ENCODE assay signal across 18 mouse cellular contexts in genomic region chr8:8115595-8116429, GRCm38 (mm10).
DNase-seq lines count a peak whose midpoint lies in the region; ATAC-seq lines count a peak whose summit lies in the region.
"Had no signal": no experiment of that assay in that cellular context is flagged by ENCODE, and none has a peak within 500 bp of the region (broad histone marks: within the 10 kb centered on the region; RNA-seq: fewer than 3 reads in every experiment).

No protein-coding gene starts in this region.

- H3K9me3 ChIP-seq in heart, embryonic 13.5 days, result no peaks in the 10 kb centered on the region
- H3K9me3 ChIP-seq in kidney, embryonic 16.5 days (ENCODE audit: low read length), result no peaks in the 10 kb centered on the region
- H3K9me3 ChIP-seq: embryonic facial prominence, embryonic 15.5 days; forebrain, embryonic 12.5 days; liver, embryonic 12.5 days had no signal

- H3K4me2 ChIP-seq in heart, embryonic 13.5 days, result no peak overlapping the region
- H3K4me2 ChIP-seq in kidney, embryonic 16.5 days (replicated peaks; ENCODE audit: low read depth, low read length), result no peak overlapping the region
- H3K4me2 ChIP-seq: embryonic facial prominence, embryonic 15.5 days; forebrain, embryonic 12.5 days; hindbrain, embryonic 14.5 days; liver, embryonic 12.5 days had no signal

- no peak overlapping the region for H3K9ac ChIP-seq in heart, embryonic 13.5 days
- no peak overlapping the region for H3K9ac ChIP-seq in kidney, embryonic 16.5 days (replicated peaks; ENCODE audit: low read length)
- H3K9ac ChIP-seq: embryonic facial prominence, embryonic 15.5 days; forebrain, embryonic 12.5 days; hindbrain, embryonic 14.5 days; liver, embryonic 12.5 days had no signal

- WGBS in heart, embryonic 13.5 days, result 45% methylated on average over 6 of the region's 6 CpGs
- WGBS in kidney, embryonic 16.5 days, result 24% methylated on average over 6 of the region's 6 CpGs

- H3K27me3 ChIP-seq in heart, embryonic 13.5 days (replicated peaks), result no peaks in the 10 kb centered on the region
- no peaks in the 10 kb centered on the region; the same call in 1 of the 2 replicates for H3K27me3 ChIP-seq in kidney, embryonic 16.5 days (ENCODE audit: insufficient read depth, low read length)
- H3K27me3 ChIP-seq: embryonic facial prominence, embryonic 15.5 days; forebrain, embryonic 12.5 days; liver, embryonic 12.5 days; megakaryocyte, embryonic 14.5 days had no signal

- H3K27ac ChIP-seq in heart, embryonic 13.5 days (replicated peaks), result peak overlapping the region; percentile 56; the same call in 1 of the 2 replicates
- no peak overlapping the region for H3K27ac ChIP-seq in kidney, embryonic 16.5 days (ENCODE audit: low read length)
- H3K27ac ChIP-seq: embryonic facial prominence, embryonic 15.5 days; forebrain, embryonic 12.5 days; hindbrain, embryonic 14.5 days; liver, embryonic 12.5 days; stomach, postnatal 0 days had no signal

- H3K4me1 ChIP-seq in heart, embryonic 13.5 days, result peaks cover 11% of the 10 kb centered on the region
- H3K4me1 ChIP-seq in kidney, embryonic 16.5 days (ENCODE audit: insufficient read depth, low read length), result peaks cover 5% of the 10 kb centered on the region; the same call in 1 of the 2 replicates
- H3K4me1 ChIP-seq: embryonic facial prominence, embryonic 15.5 days; forebrain, embryonic 12.5 days; liver, embryonic 12.5 days; megakaryocyte, embryonic 14.5 days had no signal

- no peaks in the 10 kb centered on the region for H3K36me3 ChIP-seq in heart, embryonic 13.5 days
- no peaks in the 10 kb centered on the region for H3K36me3 ChIP-seq in kidney, embryonic 16.5 days (ENCODE audit: insufficient read depth, low read length)
- H3K36me3 ChIP-seq: embryonic facial prominence, embryonic 15.5 days; forebrain, embryonic 12.5 days; liver, embryonic 12.5 days had no signal

- no peak for ATAC-seq in heart, embryonic 13.5 days (ENCODE audit: extremely low read depth, insufficient number of reproducible peaks, low FRiP score, low TSS enrichment)
- ATAC-seq in kidney, embryonic 16.5 days (ENCODE audit: low FRiP score, low TSS enrichment), result peak; percentile 88; the same call in 1 of the 2 replicates
- ATAC-seq in monocyte, adult 5-6 weeks (replicated peaks; ENCODE audit: insufficient number of reproducible peaks, low FRiP score, low TSS enrichment, poor library complexity, severe bottlenecking), result no peak
- ATAC-seq: intestine, postnatal 0 days; liver, embryonic 12.5 days; midbrain, embryonic 16.5 days had no signal

- H3K4me3 ChIP-seq in heart, embryonic 13.5 days, result no peak overlapping the region
- H3K4me3 ChIP-seq in kidney, embryonic 16.5 days (ENCODE audit: low read length), result no peak overlapping the region
- H3K4me3 ChIP-seq: embryonic facial prominence, embryonic 15.5 days; forebrain, embryonic 12.5 days; liver, embryonic 12.5 days; megakaryocyte, embryonic 14.5 days had no signal

- DNase-seq in kidney, adult 9 months, result peak; percentile 5
- no peak for DNase-seq in kidney, adult 18-20 months
- peak; percentile 15 for DNase-seq in lung, postnatal 10 days
- no peak for DNase-seq in gastrocnemius, postnatal 25 days
- DNase-seq in liver, result no peak
- DNase-seq: cerebellum, adult 11-12 months; thymus, postnatal 25 days had no signal

Comparison
In these comparisons a context has a peak if more than half of its experiments do, and no peak if none do; other contexts are left out.
1. DNase-seq: peak in kidney, adult 9 months (single experiment) and lung, postnatal 10 days (single experiment); none in kidney, adult 18-20 months (single experiment), gastrocnemius, postnatal 25 days (single experiment) and liver (single experiment).